Mouse (Mus musculus) spleen, adult 2 months (tissue): ENCODE data around the gene Iyd.

Experiments used
- CTCF ChIP-seq: fragments of 200-500 bp; IDR thresholded peaks from 2 replicates; pipeline ENCODE4 v1.5.1; 2011; ENCODE audit warnings: mild to moderate bottlenecking, inconsistent platforms; ENCODE audit not compliant: insufficient read depth, insufficient read length, insufficient replicate concordance; ENCODE audit errors: extremely low read depth
- POLR2A ChIP-seq: fragments of 200-500 bp; IDR thresholded peaks from 2 replicates; pipeline ENCODE4 v1.6.1; 2011; ENCODE audit warnings: low read depth, low read length, inconsistent platforms

DNA sequence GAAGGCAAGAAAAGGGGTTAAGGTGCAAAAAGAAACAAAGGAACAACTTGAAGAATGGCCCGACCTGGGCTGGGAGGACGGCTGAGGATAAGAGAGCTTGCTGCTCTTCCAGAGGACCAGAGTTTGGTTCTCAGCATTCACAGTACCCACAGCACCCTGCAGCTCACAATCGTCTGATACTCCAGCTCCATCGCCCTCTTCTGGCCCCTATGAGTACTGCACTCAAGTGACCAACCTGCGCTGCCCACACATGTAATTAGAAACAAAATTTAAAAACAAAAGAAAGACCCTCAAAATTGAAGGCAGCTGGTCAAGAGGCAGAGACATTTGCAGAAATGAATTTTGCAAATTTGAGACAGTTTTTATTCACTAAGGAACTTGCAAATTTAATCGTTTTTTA lies 27.8 kb downstream of the Iyd start:
- TF ChIP-seq CTCF (peak; percentile 9; the same call in 1 of the 2 replicates), POLR2A (no peak)
